Mouse (Mus musculus) lung, embryonic 15.5 days (tissue): Measurements from ENCODE around the gene Rnf121. TPM values are rescaled to one million over a fixed set of nuclear protein-coding genes. Genes with fewer than 3 reads are reported as not detected.

Experiments
- ATAC-seq: fragments of 200-750 bp; cut with Nextera tagmentation; 2 replicates; pipeline ENCODE4 v1.8.0; 2017; ENCODE audit warnings: moderate number of reproducible peaks, borderline replicate concordance; ENCODE audit not compliant: low FRiP score, low TSS enrichment; ENCODE audit errors: extremely low read depth
- H3K27ac ChIP-seq: fragments of 300-500 bp; sonication (generic); 2 replicates; pipeline ENCODE4 v1.5.1; 2015; ENCODE audit warnings: moderate library complexity, mild to moderate bottlenecking, inconsistent platforms
- H3K27me3 ChIP-seq: fragments of 300-500 bp; sonication (generic); 2 replicates; pipeline ENCODE4 v1.6.1; 2015; ENCODE audit warnings: inconsistent platforms
- H3K36me3 ChIP-seq: fragments of 300-500 bp; sonication (generic); 2 replicates; pipeline ENCODE4 v1.6.1; 2015; ENCODE audit warnings: inconsistent platforms
- H3K4me1 ChIP-seq: fragments of 300-500 bp; sonication (generic); 2 replicates; pipeline ENCODE4 v1.6.1; 2015; ENCODE audit warnings: inconsistent platforms
- H3K4me2 ChIP-seq: fragments of 300-500 bp; sonication (generic); 2 replicates; pipeline ENCODE4 v1.6.1; 2015; ENCODE audit warnings: inconsistent platforms, mild to moderate bottlenecking, moderate library complexity
- H3K4me3 ChIP-seq: fragments of 300-500 bp; sonication (generic); 2 replicates; pipeline ENCODE4 v1.5.1; 2015; ENCODE audit warnings: mild to moderate bottlenecking, inconsistent platforms
- H3K9ac ChIP-seq: fragments of 300-500 bp; sonication (generic); 2 replicates; pipeline ENCODE4 v1.6.1; 2015; ENCODE audit warnings: inconsistent platforms
- H3K9me3 ChIP-seq: fragments of 300-500 bp; sonication (generic); 2 replicates; pipeline ENCODE4 v1.6.1; 2016; ENCODE audit warnings: inconsistent platforms
- WGBS: fragments of 180-500 bp; shearing (Covaris S2); methylation state at CpG from one replicate; pipeline ENCODE4 v1.1.7; 2015; 5-methylcytosine and 5-hydroxymethylcytosine counted together
- polyA plus RNA-seq: library from polyadenylated mRNA; unstranded; fragments of >200 nt; fragmentation: Nextera tagmentation; extraction: Ambion mirVana; gene quantifications from 2 replicates; pipeline ENCODE4 v1.2.1, GENCODE M21; 2015

Rnf121 gene
- polyA plus RNA-seq, result 25.3 and 26.0 TPM in 2 replicates

DNA sequence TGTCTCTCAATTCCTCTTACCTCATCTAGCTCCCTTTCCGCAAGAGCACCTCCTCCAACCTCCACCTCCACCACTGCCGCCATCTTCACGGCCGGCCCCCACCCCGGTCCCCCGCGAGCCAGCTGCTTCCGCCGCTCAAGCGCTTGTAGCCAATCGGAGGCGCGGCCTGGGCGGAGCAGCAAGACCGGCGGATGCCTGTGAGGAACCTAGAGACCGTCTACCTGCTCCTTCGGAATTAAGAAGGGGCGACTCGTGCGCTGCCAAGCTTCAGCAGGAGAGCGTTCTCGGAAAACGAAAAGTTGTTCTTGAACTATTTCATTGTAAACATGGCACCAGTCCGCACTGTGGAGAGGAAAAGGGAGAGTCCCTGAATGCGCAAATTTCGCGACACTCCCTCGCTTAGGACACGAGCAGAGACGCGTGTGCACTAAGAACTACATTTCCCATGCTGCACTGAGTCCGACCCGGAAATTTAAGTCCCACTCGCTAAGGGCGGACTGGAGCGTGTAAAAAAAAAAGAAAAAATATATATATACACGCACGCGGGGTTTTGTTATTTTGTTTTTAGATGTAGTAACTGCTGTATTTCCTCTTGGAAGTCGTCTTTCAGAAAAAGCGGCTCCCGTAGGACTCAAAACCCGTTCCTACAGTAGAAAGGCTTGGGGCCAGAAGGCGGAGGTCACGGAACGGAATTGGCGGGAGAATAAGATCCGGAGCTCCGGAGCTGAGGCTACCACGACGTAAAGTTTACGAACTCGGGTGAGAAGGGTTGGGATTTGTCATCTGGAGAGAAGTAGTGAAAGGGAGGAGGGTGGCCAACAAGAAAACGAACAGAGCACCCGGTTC lies at the start of gene Rnf121, which contains the start of the genes Xndc1 and Xntrpc:
Gene Rnf121, minus strand, starts transcription at position 424 of the 846 bp plus-strand sequence.
Gene Xndc1, plus strand, starts transcription at position 466 of the 846 bp plus-strand sequence.
Gene Xntrpc, plus strand, starts transcription at position 668 of the 846 bp plus-strand sequence.
- Histone ChIP-seq H3K36me3 (0 out of 2 replicates have a peak, but pooled peaks cover 4% of the 10 kb centered on the region), H3K9ac (peak within 1 kb of the TSS; percentile 55), H3K9me3 (no peaks in the 10 kb centered on the region), H3K4me1 (peaks cover 20% of the 10 kb centered on the region), H3K27me3 (no peaks in the 10 kb centered on the region), H3K27ac (peak within 1 kb of the TSS; percentile 82), H3K4me2 (peak within 1 kb of the TSS; percentile 67), H3K4me3 (peak within 1 kb of the TSS; percentile 70)
- peak; percentile 98 for ATAC-seq
- WGBS, result under 1% methylated on average over 56 of the region's 56 CpGs

DNA sequence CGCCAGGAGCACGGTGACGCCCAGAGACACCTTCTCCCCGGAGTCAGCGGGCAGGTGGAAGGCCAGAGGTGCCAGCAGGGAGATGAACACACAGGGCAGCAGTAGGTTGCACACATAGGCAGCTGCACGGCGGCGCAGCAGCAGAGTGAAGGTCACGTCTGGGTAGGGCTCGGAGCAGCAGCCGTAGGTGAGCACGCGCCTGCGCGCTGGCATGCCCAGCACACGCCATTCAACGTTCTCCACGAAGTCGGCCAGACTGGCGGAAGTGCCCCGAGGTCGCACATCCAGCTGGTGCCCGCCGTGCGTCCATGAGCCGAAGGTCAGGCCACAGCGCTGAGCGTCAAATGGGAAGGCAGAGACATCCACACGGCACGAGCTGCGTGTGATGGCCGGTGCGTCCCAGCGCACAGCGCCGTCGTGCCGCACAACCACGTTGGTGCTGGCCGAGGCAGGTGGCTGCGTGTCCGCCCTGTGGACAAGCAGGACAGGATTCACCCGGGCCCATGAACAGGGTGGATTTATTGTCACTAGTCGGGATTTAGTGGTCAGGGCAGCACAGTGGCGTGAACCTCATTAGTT lies 48.0 kb upstream of the Rnf121 start:
- no peak overlapping the region for H3K4me3 ChIP-seq
- no peak overlapping the region for H3K9ac ChIP-seq
- ATAC-seq, result no peak
- H3K4me1 ChIP-seq, result no peaks in the 10 kb centered on the region
- no peaks in the 10 kb centered on the region; the same call in 1 of the 2 replicates for H3K36me3 ChIP-seq
- WGBS, result 65% methylated on average over 45 of the region's 45 CpGs
- H3K4me2 ChIP-seq, result no peak overlapping the region
- no peaks in the 10 kb centered on the region for H3K27me3 ChIP-seq
- no peak overlapping the region for H3K27ac ChIP-seq
- no peaks in the 10 kb centered on the region for H3K9me3 ChIP-seq

DNA sequence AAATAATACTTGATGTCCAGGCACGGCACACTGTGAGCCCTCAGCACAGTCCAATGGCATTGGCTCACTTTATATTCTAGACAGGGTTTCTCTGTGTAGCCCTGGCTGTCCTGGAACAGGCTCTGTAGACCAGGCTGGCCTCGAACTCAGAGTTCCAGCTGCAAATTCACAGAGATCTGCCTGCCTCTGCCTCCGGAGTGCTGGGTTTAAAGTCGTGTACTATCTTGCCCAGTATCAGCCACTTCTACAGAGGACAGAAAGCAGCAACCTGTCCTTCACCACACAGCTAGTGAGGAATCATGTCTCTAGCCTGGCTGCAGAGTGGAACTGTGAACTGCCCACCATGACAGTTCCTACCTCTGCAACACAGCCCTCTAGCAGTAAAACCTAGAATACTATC lies 44.5 kb upstream of the Rnf121 start:
- no peak overlapping the region for H3K4me2 ChIP-seq
- H3K9ac ChIP-seq, result no peak overlapping the region
- no peaks in the 10 kb centered on the region for H3K36me3 ChIP-seq
- no peak for ATAC-seq
- no peak overlapping the region for H3K4me3 ChIP-seq
- H3K4me1 ChIP-seq, result peaks cover 9% of the 10 kb centered on the region
- 78% methylated on average over 4 of the region's 4 CpGs for WGBS
- no peak overlapping the region for H3K27ac ChIP-seq
- H3K27me3 ChIP-seq, result no peaks in the 10 kb centered on the region
- H3K9me3 ChIP-seq, result no peaks in the 10 kb centered on the region

GRCm38 (mm10) chr7:102109171-102109570 lies 43.9 kb upstream of the Rnf121 start, which contains the start of gene Art5:
Gene Art5 (minus strand): TSS chr7:102109489.
- Histone ChIP-seq H3K9me3 (no peaks in the 10 kb centered on the region), H3K4me3 (no peak within 1 kb of the TSS), H3K36me3 (no peaks in the 10 kb centered on the region), H3K4me1 (peaks cover 9% of the 10 kb centered on the region), H3K9ac (no peak within 1 kb of the TSS), H3K27me3 (no peaks in the 10 kb centered on the region), H3K4me2 (no peak within 1 kb of the TSS), H3K27ac (no peak within 1 kb of the TSS)
- 69% methylated on average over 7 of the region's 7 CpGs for WGBS
- ATAC-seq, result no peak

GRCm38 (mm10) chr7:102108206-102108605 lies 42.9 kb upstream of the Rnf121 start:
- 83% methylated on average over 1 of the region's 1 CpGs for WGBS
- H3K9ac ChIP-seq, result no peak overlapping the region
- no peak for ATAC-seq

GRCm38 (mm10) chr7:102106700-102107141 lies 41.5 kb upstream of the Rnf121 start:
- ATAC-seq, result peak; percentile 29; the same call in 1 of the 2 replicates
- Histone ChIP-seq H3K4me3 (peak overlapping the region; percentile 30), H3K4me2 (peak overlapping the region; percentile 72), H3K9me3 (no peaks in the 10 kb centered on the region), H3K9ac (peak overlapping the region; percentile 23; the same call in 1 of the 2 replicates), H3K27ac (no peak overlapping the region), H3K27me3 (no peaks in the 10 kb centered on the region), H3K4me1 (peaks cover 9% of the 10 kb centered on the region), H3K36me3 (no peaks in the 10 kb centered on the region)
- 11% methylated on average over 23 of the region's 23 CpGs for WGBS

More at GRCm38 (mm10) chr7:102108206-102108605, 42.9 kb upstream of the Rnf121 start:
- H3K9me3 ChIP-seq, result no peaks in the 10 kb centered on the region
- no peak overlapping the region for H3K4me2 ChIP-seq
- H3K4me1 ChIP-seq, result peaks cover 9% of the 10 kb centered on the region
- no peak overlapping the region for H3K4me3 ChIP-seq
- no peaks in the 10 kb centered on the region for H3K27me3 ChIP-seq
- H3K27ac ChIP-seq, result no peak overlapping the region
- H3K36me3 ChIP-seq, result no peaks in the 10 kb centered on the region

- no peaks in the 10 kb centered on the region for H3K27me3 ChIP-seq
- no peak overlapping the region for H3K27ac ChIP-seq
- no peaks in the 10 kb centered on the region for H3K9me3 ChIP-seq
- no peak overlapping the region for H3K9ac ChIP-seq
- H3K4me2 ChIP-seq, result no peak overlapping the region
- H3K4me1 ChIP-seq, result peaks cover 26% of the 10 kb centered on the region
- no peaks in the 10 kb centered on the region for H3K36me3 ChIP-seq
- no peak for ATAC-seq
- H3K4me3 ChIP-seq, result no peak overlapping the region
- 45% methylated on average over 5 of the region's 5 CpGs for WGBS
Measured at GRCm38 (mm10) chr7:102104126-102104525, 38.9 kb upstream of the Rnf121 start.

GRCm38 (mm10) chr7:102103555-102103954 lies 38.3 kb upstream of the Rnf121 start:
- Histone ChIP-seq H3K27me3 (no peaks in the 10 kb centered on the region), H3K27ac (no peak overlapping the region), H3K9ac (no peak overlapping the region), H3K4me1 (peaks cover 26% of the 10 kb centered on the region), H3K4me2 (no peak overlapping the region), H3K9me3 (no peaks in the 10 kb centered on the region), H3K36me3 (no peaks in the 10 kb centered on the region), H3K4me3 (no peak overlapping the region)
- ATAC-seq, result no peak
- WGBS, result 57% methylated on average over 2 of the region's 2 CpGs

DNA sequence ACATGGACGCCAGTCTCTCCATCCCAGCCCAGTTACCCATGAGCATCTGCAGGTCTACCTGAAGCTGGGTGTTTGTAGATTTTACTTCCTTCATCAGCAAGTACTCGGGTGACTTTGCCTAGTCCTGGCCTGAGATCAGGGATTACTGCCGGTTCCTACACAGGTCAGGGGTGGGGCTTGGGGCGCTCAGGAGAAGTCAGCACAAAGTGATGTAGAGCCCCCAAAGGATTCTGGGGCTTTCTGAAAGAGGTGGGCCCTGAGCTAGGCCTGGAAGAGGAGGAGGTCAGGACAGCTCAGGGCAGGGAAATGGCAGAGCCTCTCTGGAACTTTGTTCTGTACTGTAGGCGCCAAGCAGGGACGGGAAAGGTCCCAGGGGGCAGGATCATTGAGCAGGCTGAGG lies 37.4 kb upstream of the Rnf121 start:
- no peaks in the 10 kb centered on the region for H3K36me3 ChIP-seq
- H3K27me3 ChIP-seq, result no peaks in the 10 kb centered on the region
- no peak overlapping the region for H3K27ac ChIP-seq
- no peak overlapping the region for H3K4me2 ChIP-seq
- 39% methylated on average over 6 of the region's 6 CpGs for WGBS
- ATAC-seq, result no peak
- H3K4me1 ChIP-seq, result peaks cover 26% of the 10 kb centered on the region
- no peak overlapping the region for H3K9ac ChIP-seq
- H3K4me3 ChIP-seq, result no peak overlapping the region
- no peaks in the 10 kb centered on the region for H3K9me3 ChIP-seq

GRCm38 (mm10) chr7:102102241-102102640 lies 37.0 kb upstream of the Rnf121 start:
- no peak for ATAC-seq
- WGBS, result 41% methylated on average over 8 of the region's 8 CpGs

GRCm38 (mm10) chr7:102101487-102101886 lies 36.2 kb upstream of the Rnf121 start, which contains the start of gene Art1:
Gene Art1 (plus strand): TSS chr7:102101743.
- Histone ChIP-seq H3K4me3 (no peak within 1 kb of the TSS), H3K9ac (no peak within 1 kb of the TSS), H3K4me1 (peaks cover 17% of the 10 kb centered on the region), H3K36me3 (no peaks in the 10 kb centered on the region), H3K27me3 (no peaks in the 10 kb centered on the region), H3K27ac (no peak within 1 kb of the TSS), H3K4me2 (peak within 1 kb of the TSS; percentile 56; the same call in 1 of the 2 replicates), H3K9me3 (no peaks in the 10 kb centered on the region)
- WGBS, result 54% methylated on average over 5 of the region's 5 CpGs
- no peak for ATAC-seq

More at GRCm38 (mm10) chr7:102102241-102102640, 37.0 kb upstream of the Rnf121 start:
- Histone ChIP-seq H3K27me3 (no peaks in the 10 kb centered on the region), H3K27ac (no peak overlapping the region), H3K36me3 (no peaks in the 10 kb centered on the region), H3K4me3 (no peak overlapping the region), H3K4me2 (no peak overlapping the region), H3K9ac (no peak overlapping the region), H3K4me1 (peaks cover 25% of the 10 kb centered on the region), H3K9me3 (no peaks in the 10 kb centered on the region)

- H3K27ac ChIP-seq, result no peak overlapping the region
- H3K4me1 ChIP-seq, result peaks cover 17% of the 10 kb centered on the region
- WGBS, result 59% methylated on average over 5 of the region's 5 CpGs
- H3K4me2 ChIP-seq, result no peak overlapping the region
- no peaks in the 10 kb centered on the region for H3K36me3 ChIP-seq
- ATAC-seq, result no peak
- no peak overlapping the region for H3K9ac ChIP-seq
- H3K9me3 ChIP-seq, result no peaks in the 10 kb centered on the region
- no peaks in the 10 kb centered on the region for H3K27me3 ChIP-seq
- H3K4me3 ChIP-seq, result no peak overlapping the region
Measured at GRCm38 (mm10) chr7:102100868-102101267, 35.6 kb upstream of the Rnf121 start.
